Mouse (Mus musculus) spleen, adult 2 months (tissue): ENCODE measurements around the gene Pfn3.

Experiments used
- CTCF ChIP-seq: fragments of 200-500 bp; IDR thresholded peaks from 2 replicates; pipeline ENCODE4 v1.5.1; 2011; ENCODE audit warnings: mild to moderate bottlenecking, inconsistent platforms; ENCODE audit not compliant: insufficient read depth, insufficient read length, insufficient replicate concordance; ENCODE audit errors: extremely low read depth
- POLR2A ChIP-seq: fragments of 200-500 bp; IDR thresholded peaks from 2 replicates; pipeline ENCODE4 v1.6.1; 2011; ENCODE audit warnings: low read depth, low read length, inconsistent platforms

DNA sequence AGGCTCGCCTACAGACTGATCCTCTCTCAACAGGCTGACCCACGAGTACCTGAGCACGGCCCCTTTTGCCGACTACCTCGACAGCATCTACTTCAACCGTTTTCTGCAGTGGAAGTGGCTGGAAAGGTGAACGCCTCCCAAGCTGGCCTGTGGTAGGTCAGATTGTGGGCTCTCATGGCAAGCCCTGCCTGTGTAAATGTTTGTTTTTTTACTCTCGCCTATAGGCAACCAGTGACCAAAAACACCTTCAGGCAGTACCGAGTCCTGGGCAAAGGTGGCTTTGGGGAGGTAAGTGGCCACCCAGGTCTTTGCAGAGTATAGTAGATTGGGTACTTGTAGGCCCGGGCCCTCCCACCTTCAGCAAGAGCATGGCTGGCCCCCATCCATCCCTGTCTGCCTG is 36.3 kb upstream of the Pfn3 start:
- TF ChIP-seq CTCF (no peak), POLR2A (no peak)
